Mouse (Mus musculus) MEL (cell line): ENCODE measurements around the gene Arap2. TPM values are rescaled to one million over a fixed set of nuclear protein-coding genes. Genes with fewer than 3 reads are reported as not detected.

Experiments
- DNase-seq: peaks from one replicate; pipeline ENCODE4 v3.0.0; 2011; ENCODE audit warnings: low read depth, low spot score
- H3K27ac ChIP-seq: 2 replicates; pipeline ENCODE4 v1.5.1; 2012; ENCODE audit warnings: low read depth, mild to moderate bottlenecking, control low read depth, low read length, moderate library complexity; ENCODE audit not compliant: control insufficient read depth
- H3K27me3 ChIP-seq, 2 experiments: fragments of 150-350 bp in 1 of 2; sonication (generic) in 1 of 2; 2 replicates each; pipeline ENCODE4 v1.6.1; 2012; ENCODE audit warnings: low read length in 2 of 2, mild to moderate bottlenecking in 2 of 2, improper control_type of control experiment in 1 of 2, moderate library complexity in 1 of 2; ENCODE audit not compliant: insufficient read depth in 2 of 2, control insufficient read depth in 1 of 2
- H3K36me3 ChIP-seq, 2 experiments: 2 replicates each; pipeline ENCODE4 v1.6.1; 2012 to 2014; ENCODE audit warnings: low read length in 2 of 2, improper control_type of control experiment in 1 of 2, inconsistent platforms in 1 of 2, mild to moderate bottlenecking in 1 of 2; ENCODE audit not compliant: insufficient read depth in 2 of 2, control insufficient read depth in 1 of 2
- H3K4me1 ChIP-seq, 2 experiments: fragments of 150-350 bp in 1 of 2; sonication (generic) in 1 of 2; 2 replicates each; pipeline ENCODE4 v1.6.1; 2012; ENCODE audit warnings: low read length in 2 of 2, improper control_type of control experiment in 1 of 2, mild to moderate bottlenecking in 1 of 2; ENCODE audit not compliant: insufficient read depth in 2 of 2, control insufficient read depth in 1 of 2
- H3K4me3 ChIP-seq, 2 experiments: fragments of 150-350 bp in 1 of 2; sonication (generic) in 1 of 2; 2 replicates each; pipeline ENCODE4 v1.5.1; 2012; ENCODE audit warnings: low read depth in 2 of 2, low read length in 2 of 2, mild to moderate bottlenecking in 2 of 2, moderate library complexity in 2 of 2, control low read depth in 1 of 2, improper control_type of control experiment in 1 of 2; ENCODE audit not compliant: control insufficient read depth in 1 of 2, insufficient read depth in 1 of 2
- H3K79me2 ChIP-seq: 2 replicates; pipeline ENCODE4 v1.6.1; 2012; ENCODE audit warnings: mild to moderate bottlenecking, low read length, moderate library complexity; ENCODE audit not compliant: control insufficient read depth, poor library complexity, insufficient read depth
- H3K9ac ChIP-seq: 2 replicates; pipeline ENCODE4 v1.6.1; 2012; ENCODE audit warnings: low read depth, mild to moderate bottlenecking, control low read depth, low read length, moderate library complexity; ENCODE audit not compliant: control insufficient read depth, poor library complexity, severe bottlenecking
- H3K9me3 ChIP-seq: fragments of 150-350 bp; sonication (generic); replicated peaks from 2 replicates; pipeline ENCODE4 v1.6.1; 2012; ENCODE audit warnings: mild to moderate bottlenecking, low read length, improper control_type of control experiment, moderate library complexity; ENCODE audit not compliant: insufficient read depth
- E2F4 ChIP-seq: IDR thresholded peaks from 2 replicates; pipeline ENCODE4 v1.6.1; 2011; ENCODE audit warnings: low read depth, low read length, improper control_type of control experiment, borderline replicate concordance
- ELF1 ChIP-seq: IDR thresholded peaks from 2 replicates; pipeline ENCODE4 v1.6.1; 2014; ENCODE audit warnings: low read depth, mild to moderate bottlenecking, inconsistent platforms, low read length, improper control_type of control experiment, moderate library complexity
- ETS1 ChIP-seq: IDR thresholded peaks from 2 replicates; pipeline ENCODE4 v1.6.1; 2012; ENCODE audit warnings: low read depth, mild to moderate bottlenecking, inconsistent platforms, low read length, improper control_type of control experiment, moderate library complexity
- GABPA ChIP-seq: IDR thresholded peaks from 2 replicates; pipeline ENCODE4 v1.6.1; 2012; ENCODE audit warnings: low read depth, mild to moderate bottlenecking, inconsistent platforms, low read length, improper control_type of control experiment, moderate library complexity
- GATA1 ChIP-seq: IDR thresholded peaks from 2 replicates; pipeline ENCODE4 v1.6.1; 2011; ENCODE audit warnings: low read depth, low read length, improper control_type of control experiment
- HCFC1 ChIP-seq: IDR thresholded peaks from 2 replicates; pipeline ENCODE4 v1.6.1; 2012; ENCODE audit warnings: low read depth, mild to moderate bottlenecking, inconsistent platforms, low read length, improper control_type of control experiment, moderate library complexity
- JUND ChIP-seq: IDR thresholded peaks from 2 replicates; pipeline ENCODE4 v1.6.1; 2011; ENCODE audit warnings: low read depth, mild to moderate bottlenecking, improper control_type of control experiment, low read length
- MAFK ChIP-seq: IDR thresholded peaks from 2 replicates; pipeline ENCODE4 v1.6.1; 2011; ENCODE audit warnings: low read depth, mild to moderate bottlenecking, low read length, improper control_type of control experiment, borderline replicate concordance
- MAZ ChIP-seq: IDR thresholded peaks from 2 replicates; pipeline ENCODE4 v1.6.1; 2012; ENCODE audit warnings: low read depth, mild to moderate bottlenecking, inconsistent platforms, low read length, improper control_type of control experiment
- MEF2A ChIP-seq: IDR thresholded peaks from 2 replicates; pipeline ENCODE4 v1.6.1; 2014; ENCODE audit warnings: low read depth, mild to moderate bottlenecking, inconsistent platforms, low read length, improper control_type of control experiment; ENCODE audit not compliant: poor library complexity, insufficient replicate concordance, severe bottlenecking; ENCODE audit errors: extremely low read depth
- MYC ChIP-seq: IDR thresholded peaks from 2 replicates; pipeline ENCODE4 v1.6.1; 2011; ENCODE audit warnings: low read depth, mild to moderate bottlenecking, low read length, improper control_type of control experiment, moderate library complexity
- NRF1 ChIP-seq: IDR thresholded peaks from 2 replicates; pipeline ENCODE4 v1.6.1; 2014; ENCODE audit warnings: low read depth, mild to moderate bottlenecking, inconsistent platforms, low read length, improper control_type of control experiment, moderate library complexity; ENCODE audit not compliant: poor library complexity, insufficient read depth, severe bottlenecking
- RAD21 ChIP-seq: IDR thresholded peaks from 2 replicates; pipeline ENCODE4 v1.6.1; 2011; ENCODE audit warnings: mild to moderate bottlenecking, low read depth, low read length, improper control_type of control experiment
- SIN3A ChIP-seq: IDR thresholded peaks from 2 replicates; pipeline ENCODE4 v1.6.1; 2012; ENCODE audit warnings: low read length, improper control_type of control experiment, inconsistent platforms
- TBP ChIP-seq: IDR thresholded peaks from 2 replicates; pipeline ENCODE4 v1.8.0; 2011; ENCODE audit warnings: low read depth, low read length, improper control_type of control experiment
- TCF12 ChIP-seq: IDR thresholded peaks from 2 replicates; pipeline ENCODE4 v1.6.1; 2014; ENCODE audit warnings: low read depth, mild to moderate bottlenecking, inconsistent platforms, low read length, improper control_type of control experiment, moderate library complexity
- UBTF ChIP-seq: IDR thresholded peaks from 2 replicates; pipeline ENCODE4 v1.6.1; 2012; ENCODE audit warnings: low read depth, mild to moderate bottlenecking, inconsistent platforms, low read length, improper control_type of control experiment, moderate library complexity, borderline replicate concordance; ENCODE audit not compliant: insufficient read depth
- USF1 ChIP-seq: IDR thresholded peaks from 2 replicates; pipeline ENCODE4 v1.6.1; 2014; ENCODE audit warnings: low read depth, mild to moderate bottlenecking, inconsistent platforms, low read length, improper control_type of control experiment, moderate library complexity
- ZC3H11A ChIP-seq: IDR thresholded peaks from 2 replicates; pipeline ENCODE4 v1.6.1; 2012; ENCODE audit warnings: low read depth, mild to moderate bottlenecking, inconsistent platforms, low read length, improper control_type of control experiment
- polyA plus RNA-seq, 2 experiments: library from polyadenylated mRNA; stranded (reverse) in 1 of 2; unstranded in 1 of 2; fragments of >175 nt in 1 of 2; fragments of >200 nt in 1 of 2; gene quantifications; 2 replicates each; pipeline versions ENCODE4 v1.2.1 to v1.2.4; 2012; ENCODE audit warnings: low replicate concordance in 2 of 2, low read depth in 1 of 2; ENCODE audit not compliant: insufficient read length in 2 of 2, insufficient read depth in 1 of 2, missing spikeins in 1 of 2
- total RNA-seq: library from RNA; depleted of rRNA; stranded (reverse); fragments of 300-350 nt; gene quantifications from 2 replicates; pipeline ENCODE4 v1.2.3, GENCODE M21; 2012

The Arap2 gene
- total and polyA plus RNA-seq, 3 experiments = not detected

DNA sequence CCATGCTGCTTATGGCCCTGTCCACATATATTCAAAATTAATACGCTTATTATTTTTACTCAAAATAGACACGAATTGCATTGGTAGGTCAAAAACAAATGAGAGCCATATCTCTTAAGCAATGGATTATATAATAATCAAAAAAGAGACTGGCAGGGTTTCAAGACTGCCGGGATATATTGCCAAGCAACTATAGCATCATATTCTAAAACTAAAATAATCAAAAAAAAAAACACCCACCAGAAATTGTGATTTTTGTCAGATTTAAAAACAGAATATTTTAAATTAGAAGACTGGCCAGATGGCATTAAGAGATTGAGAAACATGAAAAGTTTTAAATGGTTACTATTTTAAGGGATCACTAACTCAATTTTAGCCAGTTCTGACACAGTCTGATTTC, 82.2 kb downstream of the Arap2 start:
- Histone ChIP-seq H3K4me3 (no peak overlapping the region), H3K9ac (no peak overlapping the region), H3K9me3 (no peaks in the 10 kb centered on the region), H3K36me3 (no peaks in the 10 kb centered on the region), H3K27me3 (no peaks in the 10 kb centered on the region), H3K79me2 (no peaks in the 10 kb centered on the region), H3K27ac (no peak overlapping the region), H3K4me1 (no peaks in the 10 kb centered on the region)
- DNase-seq = no peak
- TF ChIP-seq ZC3H11A (no peak), MAFK (no peak), SIN3A (no peak), TCF12 (no peak), UBTF (no peak), MEF2A (no peak), HCFC1 (no peak), TBP (no peak), NRF1 (no peak), JUND (no peak), MYC (no peak), GABPA (no peak), MAZ (no peak), RAD21 (no peak), USF1 (no peak), GATA1 (no peak), ETS1 (no peak), ELF1 (no peak)

- no peak for DNase-seq
- H3K36me3 ChIP-seq = no peaks in the 10 kb centered on the region
- TF ChIP-seq ETS1 (no peak), E2F4 (no peak), SIN3A (no peak)
- no peaks in the 10 kb centered on the region for H3K27me3 ChIP-seq
- no peak overlapping the region for H3K9ac ChIP-seq
- no peak overlapping the region for H3K27ac ChIP-seq
- no peak overlapping the region for H3K4me3 ChIP-seq
- H3K9me3 ChIP-seq = no peaks in the 10 kb centered on the region
- no peaks in the 10 kb centered on the region for H3K4me1 ChIP-seq
- H3K79me2 ChIP-seq = no peaks in the 10 kb centered on the region
Measured at GRCm38 (mm10) chr5:62683207-62683606, 82.8 kb downstream of the Arap2 start.
